In the genomic region with DNA sequence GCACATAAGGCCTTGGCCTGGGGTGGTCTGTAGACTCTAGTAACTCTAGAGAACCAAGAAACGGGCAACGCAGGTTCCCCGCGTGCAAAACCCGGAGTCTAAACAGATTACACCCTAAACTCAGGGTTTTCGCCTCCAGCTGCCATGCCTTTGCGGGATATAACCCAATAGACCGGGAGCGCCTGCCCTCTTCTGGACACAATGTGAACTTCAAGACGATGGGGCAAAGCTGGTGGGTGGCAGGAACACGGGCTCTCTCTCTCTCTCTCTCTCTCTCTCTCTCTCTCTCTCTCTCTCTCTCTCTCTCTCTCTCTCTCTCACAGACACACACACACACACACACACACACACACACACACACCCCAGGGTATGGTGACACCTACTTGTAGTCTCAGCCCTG, we compare ENCODE assay signal across 8 mouse cellular contexts. TPM values are rescaled to one million over a fixed set of nuclear protein-coding genes. Genes with fewer than 3 reads are reported as not detected.
A peak's percentile ranks its signal among the peaks of the same experiment; 100 is the strongest.
DNase-seq lines count a peak whose midpoint lies in the region; ATAC-seq and TF ChIP-seq lines count a peak whose summit lies in the region.

No protein-coding gene starts in this region.

- peak; percentile 36 for DNase-seq in cerebellum, adult 11 months
- peak; percentile 83 for DNase-seq in 3T3-L1 (ENCODE audit: low read depth, low spot score)
- peak; percentile 82 for DNase-seq in adrenal gland, postnatal 10 days
- DNase-seq in embryonic facial prominence, embryonic 11.5 days (ENCODE audit: low spot score) = peak; percentile 84
- peak; percentile 38 to 50 (median 41) for DNase-seq in liver, embryonic 14.5 days (ENCODE audit: low read depth in 3 of 3, low spot score in 3 of 3)
- peak; percentile 86 for DNase-seq in retina, postnatal 1 day

- H3K27me3 ChIP-seq in embryonic facial prominence, embryonic 11.5 days (ENCODE audit: control insufficient read depth, insufficient read depth, low read length) = peaks cover 42% of the 10 kb centered on the region
- H3K27me3 ChIP-seq in liver, embryonic 14.5 days (ENCODE audit: control insufficient read depth, insufficient read depth, low read length) = peaks cover 51% of the 10 kb centered on the region

- no peak overlapping the region for H3K4me2 ChIP-seq in embryonic facial prominence, embryonic 11.5 days (ENCODE audit: low read depth, low read length)
- H3K4me2 ChIP-seq in liver, embryonic 14.5 days (ENCODE audit: low read depth) = no peak overlapping the region

- H3K9me3 ChIP-seq in embryonic facial prominence, embryonic 11.5 days (replicated peaks; ENCODE audit: control insufficient read depth, low read length) = no peaks in the 10 kb centered on the region
- H3K9me3 ChIP-seq in liver, embryonic 14.5 days (ENCODE audit: control insufficient read depth, low read length) = no peaks in the 10 kb centered on the region

- ATAC-seq in cerebellum, adult (ENCODE audit: insufficient number of reproducible peaks, low FRiP score, low TSS enrichment) = no peak
- no peak for ATAC-seq in embryonic facial prominence, embryonic 11.5 days (replicated peaks; ENCODE audit: insufficient number of reproducible peaks, low FRiP score, low TSS enrichment, low read depth)
- ATAC-seq in inflammation-experienced regulatory T-cells, adult 6 months = peak; percentile 71
- no peak for ATAC-seq in liver, embryonic 14.5 days (ENCODE audit: insufficient read depth)

- H3K27ac ChIP-seq in embryonic facial prominence, embryonic 11.5 days (replicated peaks; ENCODE audit: low read depth, low read length) = no peak overlapping the region
- no peak overlapping the region for H3K27ac ChIP-seq in liver, embryonic 14.5 days

- H3K4me1 ChIP-seq in embryonic facial prominence, embryonic 11.5 days (ENCODE audit: control insufficient read depth, insufficient read depth, low read length) = no peaks in the 10 kb centered on the region
- H3K4me1 ChIP-seq in liver, embryonic 14.5 days (replicated peaks; ENCODE audit: control insufficient read depth in 2 of 2, insufficient read depth in 2 of 2, low read length in 1 of 2) = peaks cover 0 to 10% of the 10 kb centered on the region in 2 experiments; a peak in 2 of 4 replicates

- no peaks in the 10 kb centered on the region for H3K36me3 ChIP-seq in embryonic facial prominence, embryonic 11.5 days (replicated peaks; ENCODE audit: control insufficient read depth, insufficient read depth, low read depth, low read length)
- H3K36me3 ChIP-seq in liver, embryonic 14.5 days (replicated peaks; ENCODE audit: control insufficient read depth, insufficient read depth, low read depth) = no peaks in the 10 kb centered on the region

- no peak overlapping the region for H3K4me3 ChIP-seq in embryonic facial prominence, embryonic 11.5 days (ENCODE audit: low read depth, low read length)
- H3K4me3 ChIP-seq in liver, embryonic 14.5 days (ENCODE audit: insufficient read depth in 1 of 2, low read depth in 2 of 2, low read length in 2 of 2) = no peak overlapping the region

- H3K9ac ChIP-seq in embryonic facial prominence, embryonic 11.5 days (replicated peaks; ENCODE audit: low read length) = no peak overlapping the region
- no peak overlapping the region for H3K9ac ChIP-seq in liver, embryonic 14.5 days (replicated peaks)

- WGBS in embryonic facial prominence, embryonic 11.5 days = 0% methylated on average over 11 of the region's 11 CpGs
- WGBS in liver, embryonic 14.5 days (ENCODE audit: insufficient replicate concordance) = 1% methylated on average over 11 of the region's 11 CpGs

- TF ChIP-seq CTCF in liver, embryonic 14.5 days (IDR thresholded peaks at IDR 0.05; ENCODE audit: low read depth) = peak; percentile 88

- no peak for TF ChIP-seq EP300 in liver, embryonic 14.5 days (IDR thresholded peaks at IDR 0.05; ENCODE audit: low read depth)

RNA-seq across cellular contexts. Expression of a gene that starts 11.6 kb away (rescaled TPM):
- not detected for total RNA-seq in adrenal gland, postnatal 10 days (2021)
- 0.22 and 0.43 TPM in 2 replicates for polyA plus RNA-seq in embryonic facial prominence, embryonic 11.5 days (2014; fragmentation: Nextera tagmentation; extraction: Ambion mirVana)
- not detected for polyA plus RNA-seq in inflammation-experienced regulatory T-cells, adult 6 months (2017; shearing (Covaris generic))
- polyA plus RNA-seq in liver, embryonic 14.5 days (2012; rRNA removed) = 0.02 TPM in 2 replicates
- not detected in 2 replicates for polyA plus RNA-seq in liver, embryonic 14.5 days (2014; fragmentation: Nextera tagmentation; extraction: Ambion mirVana)

RNA-seq across cellular contexts. Expression of a gene that starts 32.7 kb away (rescaled TPM):
- total RNA-seq in adrenal gland, postnatal 10 days (2021) = under 1 TPM; 0.27 to 0.36 TPM
- polyA plus RNA-seq in embryonic facial prominence, embryonic 11.5 days (2014; fragmentation: Nextera tagmentation; extraction: Ambion mirVana) = 0.28 and 0.36 TPM in 2 replicates
- polyA plus RNA-seq in inflammation-experienced regulatory T-cells, adult 6 months (2017; shearing (Covaris generic)) = not detected
- polyA plus RNA-seq in liver, embryonic 14.5 days (2012; rRNA removed) = 0.01 and 0.02 TPM in 2 replicates
- polyA plus RNA-seq in liver, embryonic 14.5 days (2014; fragmentation: Nextera tagmentation; extraction: Ambion mirVana) = 0.05 TPM in 1 of 2 replicates, not detected in the other

RNA-seq across cellular contexts. Expression of a gene that starts 55.1 kb away (rescaled TPM):
- total RNA-seq in adrenal gland, postnatal 10 days (2021) = 10 to 100 TPM; 31.9 to 44.5 TPM
- 17.1 and 20.6 TPM in 2 replicates for polyA plus RNA-seq in embryonic facial prominence, embryonic 11.5 days (2014; fragmentation: Nextera tagmentation; extraction: Ambion mirVana)
- polyA plus RNA-seq in inflammation-experienced regulatory T-cells, adult 6 months (2017; shearing (Covaris generic)) = 10 to 100 TPM; 11.3 to 18.6 (median 14.9) TPM
- polyA plus RNA-seq in liver, embryonic 14.5 days (2012; rRNA removed) = 19.1 and 24.8 TPM in 2 replicates
- polyA plus RNA-seq in liver, embryonic 14.5 days (2014; fragmentation: Nextera tagmentation; extraction: Ambion mirVana) = 10.7 and 14.0 TPM in 2 replicates

Comparison
In these comparisons a context has a peak if more than half of its experiments do, and no peak if none do; other contexts are left out.
1. DNase-seq: peak in every context shown above with its lines; median percentile 86 in retina, postnatal 1 day; 84 in embryonic facial prominence, embryonic 11.5 days; 83 in 3T3-L1; 82 in adrenal gland, postnatal 10 days; 41 in liver, embryonic 14.5 days; 36 in cerebellum, adult 11 months.